Mouse (Mus musculus) embryonic facial prominence, embryonic 10.5 days (tissue): ENCODE results near the gene Trpm5. TPM values are rescaled to one million over a fixed set of nuclear protein-coding genes. Genes with fewer than 3 reads are reported as not detected.

Experiments used
- DNase-seq: peaks from one replicate; pipeline ENCODE4 v3.0.0-alpha.2; 2017; ENCODE audit warnings: low spot score
- H3K27ac ChIP-seq: fragments of 300-500 bp; sonication (generic); replicated peaks from 2 replicates; pipeline ENCODE4 v1.5.1; 2016; ENCODE audit warnings: mild to moderate bottlenecking
- H3K27me3 ChIP-seq: fragments of 300-500 bp; sonication (generic); replicated peaks from 2 replicates; pipeline ENCODE4 v1.6.1; 2016; ENCODE audit warnings: low read depth, mild to moderate bottlenecking; ENCODE audit not compliant: poor library complexity, severe bottlenecking
- H3K36me3 ChIP-seq: fragments of 300-500 bp; sonication (generic); replicated peaks from 2 replicates; pipeline ENCODE4 v1.6.1; 2016; ENCODE audit warnings: mild to moderate bottlenecking, moderate library complexity
- H3K4me1 ChIP-seq: fragments of 300-500 bp; sonication (generic); 2 replicates; pipeline ENCODE4 v1.6.1; 2016
- H3K4me3 ChIP-seq: fragments of 300-500 bp; sonication (generic); 2 replicates; pipeline ENCODE4 v1.5.1; 2016; ENCODE audit warnings: mild to moderate bottlenecking, moderate library complexity
- H3K9me3 ChIP-seq: fragments of 300-500 bp; sonication (generic); 2 replicates; pipeline ENCODE4 v1.6.1; 2016; ENCODE audit warnings: mild to moderate bottlenecking
- WGBS: fragments of 180-500 bp; shearing (Covaris S2); methylation state at CpG from one replicate; pipeline ENCODE4 v1.1.7; 2016; 5-methylcytosine and 5-hydroxymethylcytosine counted together
- polyA plus RNA-seq: library from polyadenylated mRNA; unstranded; fragments of >200 nt; fragmentation: Nextera tagmentation; extraction: Ambion mirVana; gene quantifications from 2 replicates; pipeline ENCODE4 v1.2.1, GENCODE M21; 2016

The Trpm5 gene
- polyA plus RNA-seq, 1 experiment from 2014 or later, result 0.60 TPM

DNA sequence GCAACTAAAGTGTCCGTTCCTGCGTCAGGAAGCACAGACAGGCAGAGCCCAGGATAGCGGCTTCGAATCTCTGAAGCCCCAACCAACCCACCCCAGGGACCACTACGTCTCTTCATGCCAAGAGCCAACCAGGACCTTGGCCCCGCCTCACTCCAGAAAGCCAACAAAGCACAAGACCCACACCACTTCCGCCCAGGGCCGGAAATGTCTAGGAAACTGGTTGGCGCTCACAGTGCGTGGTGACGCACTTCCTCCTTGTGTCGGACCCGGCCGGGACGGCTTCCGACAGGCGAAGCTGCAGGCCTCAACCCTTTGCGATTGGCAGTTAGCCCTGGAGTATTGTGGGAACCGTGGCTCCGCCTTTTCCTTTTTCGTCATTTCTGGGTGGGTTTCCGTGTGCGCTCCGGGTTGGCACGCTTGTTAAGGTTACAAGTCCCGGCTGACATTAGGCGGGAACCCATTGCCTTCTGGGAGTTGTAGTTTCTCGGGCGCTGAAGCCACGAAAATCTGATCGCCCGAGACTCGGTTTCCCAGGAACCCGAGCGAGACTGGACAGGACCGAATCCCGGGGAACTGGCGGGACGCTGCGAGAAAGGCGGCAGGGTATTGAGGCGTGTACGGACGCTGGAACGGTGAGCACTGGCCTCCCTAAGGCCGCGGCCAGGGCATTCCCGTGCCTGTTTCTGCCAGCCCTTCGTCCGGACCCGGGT lies 25.4 kb downstream of the Trpm5 start, which contains the start of gene Tssc4:
Gene Tssc4, plus strand, starts transcription at position 368 of the 710 bp plus-strand sequence.
- peak; percentile 98 for DNase-seq
- Histone ChIP-seq H3K4me1 (peaks cover 29% of the 10 kb centered on the region), H3K36me3 (peaks cover 60% of the 10 kb centered on the region), H3K4me3 (peak within 1 kb of the TSS; percentile 94), H3K27ac (peak within 1 kb of the TSS; percentile 90), H3K27me3 (no peaks in the 10 kb centered on the region), H3K9me3 (no peaks in the 10 kb centered on the region)
- WGBS, result under 1% methylated on average over 51 of the region's 51 CpGs

DNA sequence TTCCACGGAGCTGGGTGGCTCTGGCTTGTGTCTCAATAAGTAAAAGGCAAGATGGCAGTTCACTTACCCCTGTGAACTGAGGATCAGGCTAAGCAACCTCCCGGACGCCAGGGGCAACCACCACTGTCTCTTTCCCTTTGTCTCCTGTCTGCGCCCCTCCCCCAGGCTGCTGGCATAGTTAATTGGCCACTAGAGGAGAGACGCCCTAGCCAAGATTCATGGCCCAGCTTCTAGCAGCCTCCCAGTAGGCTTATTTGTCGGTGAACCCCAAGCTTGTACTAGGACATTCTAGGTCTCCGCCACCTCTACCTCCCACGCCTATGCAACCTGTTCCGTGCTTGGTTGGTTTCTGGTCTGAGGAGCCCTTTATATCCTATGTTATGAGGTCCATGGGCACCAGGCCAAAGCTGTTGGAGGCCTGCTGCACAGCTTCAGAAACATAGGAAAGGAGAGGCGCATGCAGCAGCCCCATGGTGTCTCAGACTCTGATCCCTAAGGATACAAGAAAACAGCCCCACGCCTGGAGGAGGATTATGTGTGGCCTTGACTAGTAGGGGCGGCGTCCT lies 26.0 kb downstream of the Trpm5 start:
- Histone ChIP-seq H3K4me1 (peaks cover 29% of the 10 kb centered on the region), H3K36me3 (peaks cover 66% of the 10 kb centered on the region), H3K4me3 (peak overlapping the region; percentile 94), H3K9me3 (no peaks in the 10 kb centered on the region), H3K27me3 (no peaks in the 10 kb centered on the region), H3K27ac (peak overlapping the region; percentile 90)
- peak; percentile 49 for DNase-seq
- 48% methylated on average over 13 of the region's 13 CpGs for WGBS

DNA sequence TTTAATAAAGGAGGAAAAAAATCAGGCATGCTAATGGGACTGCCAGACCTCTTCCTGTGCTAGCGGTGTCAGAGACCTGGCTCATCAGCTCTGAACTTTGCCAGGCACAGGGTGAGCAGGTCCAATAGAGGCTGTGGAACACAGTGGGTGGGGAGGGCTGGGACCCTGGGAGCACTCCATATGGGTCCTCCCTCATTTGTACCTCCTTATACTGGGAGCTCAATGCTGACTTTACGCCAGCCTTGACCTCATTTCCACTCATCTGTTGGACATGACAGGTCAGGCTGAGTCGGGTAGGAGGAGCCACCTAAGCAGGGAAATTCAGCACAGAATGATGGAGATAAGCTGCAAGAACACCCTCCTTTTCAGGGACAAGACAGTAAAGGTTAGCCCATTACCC lies 26.5 kb downstream of the Trpm5 start:
- peaks cover 29% of the 10 kb centered on the region for H3K4me1 ChIP-seq
- peak overlapping the region; percentile 90 for H3K27ac ChIP-seq
- H3K27me3 ChIP-seq, result no peaks in the 10 kb centered on the region
- no peaks in the 10 kb centered on the region for H3K9me3 ChIP-seq
- peaks cover 71% of the 10 kb centered on the region for H3K36me3 ChIP-seq
- peak overlapping the region; percentile 94 for H3K4me3 ChIP-seq
- 91% methylated on average over 3 of the region's 3 CpGs for WGBS
- no peak for DNase-seq

DNA sequence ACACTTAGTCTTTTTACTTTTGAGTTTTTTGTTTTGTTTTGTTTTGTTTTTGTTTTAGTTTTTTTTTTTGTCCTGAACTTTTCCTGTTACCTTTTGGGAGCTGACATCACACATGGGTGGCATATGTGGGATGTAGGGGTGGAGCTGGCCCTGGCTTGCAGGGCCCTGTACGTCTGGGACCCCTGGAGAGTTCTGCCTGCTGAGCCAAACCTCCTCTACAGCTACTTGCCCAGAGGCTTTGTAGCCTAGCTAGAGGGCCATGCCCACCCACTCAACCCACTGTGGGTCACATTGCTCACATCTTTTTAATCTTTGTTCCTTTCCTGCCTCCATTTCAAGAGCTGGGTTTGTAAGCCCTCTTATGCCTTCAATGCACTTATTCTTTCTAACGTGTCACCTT lies 27.0 kb downstream of the Trpm5 start:
- peaks cover 29% of the 10 kb centered on the region for H3K4me1 ChIP-seq
- no peak for DNase-seq
- 79% methylated on average over 2 of the region's 2 CpGs for WGBS
- no peaks in the 10 kb centered on the region for H3K27me3 ChIP-seq
- no peak overlapping the region; the same call in 1 of the 2 replicates for H3K27ac ChIP-seq
- peaks cover 76% of the 10 kb centered on the region for H3K36me3 ChIP-seq
- no peaks in the 10 kb centered on the region for H3K9me3 ChIP-seq
- H3K4me3 ChIP-seq, result no peak overlapping the region

DNA sequence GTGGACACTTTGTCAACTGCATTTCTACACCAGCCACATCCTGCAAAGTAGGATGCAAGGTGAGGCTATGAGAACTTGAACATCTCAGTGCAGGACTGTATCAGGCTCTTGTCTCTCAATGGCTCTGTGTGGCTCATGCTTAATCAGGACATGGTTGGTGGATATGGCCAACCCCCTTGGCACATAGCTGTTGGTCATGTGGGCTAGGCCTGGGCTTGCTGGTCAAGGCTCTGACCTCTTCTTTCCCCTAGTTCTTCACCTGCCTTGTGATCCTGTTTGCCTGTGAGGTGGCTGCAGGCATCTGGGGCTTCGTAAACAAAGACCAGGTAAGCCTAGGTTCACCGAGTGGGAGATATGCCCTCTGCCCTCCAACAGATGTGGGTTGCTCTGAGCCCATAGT lies 28.8 kb downstream of the Trpm5 start:
- Histone ChIP-seq H3K4me1 (peaks cover 23% of the 10 kb centered on the region), H3K36me3 (peaks cover 82% of the 10 kb centered on the region), H3K27me3 (no peaks in the 10 kb centered on the region), H3K9me3 (no peaks in the 10 kb centered on the region), H3K27ac (no peak overlapping the region), H3K4me3 (no peak overlapping the region)
- WGBS, result 93% methylated on average over 2 of the region's 2 CpGs
- DNase-seq, result no peak

DNA sequence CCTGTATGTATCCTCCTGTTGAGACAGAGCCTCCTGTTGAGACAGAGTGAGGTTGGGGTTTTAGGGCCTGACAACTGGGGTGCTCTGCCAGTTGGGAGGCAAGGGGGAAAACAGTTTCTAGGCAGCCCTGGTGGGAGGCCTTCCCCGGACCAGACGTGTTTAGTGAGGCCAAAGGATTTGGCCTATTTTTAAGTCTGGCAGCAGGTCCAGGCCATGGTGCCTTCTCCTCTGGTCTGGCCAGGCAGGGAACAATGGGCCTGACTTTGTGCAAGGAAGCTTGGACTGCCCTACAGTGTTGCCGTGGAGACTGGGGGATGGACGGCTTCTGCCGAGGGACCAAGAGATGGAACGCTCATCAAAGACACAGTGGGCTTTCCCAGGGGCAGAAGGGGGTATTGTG lies 30.2 kb downstream of the Trpm5 start:
- Histone ChIP-seq H3K36me3 (peaks cover 89% of the 10 kb centered on the region), H3K9me3 (no peaks in the 10 kb centered on the region), H3K27ac (no peak overlapping the region), H3K4me1 (peaks cover 16% of the 10 kb centered on the region), H3K4me3 (no peak overlapping the region), H3K27me3 (no peaks in the 10 kb centered on the region)
- 78% methylated on average over 6 of the region's 6 CpGs for WGBS
- no peak for DNase-seq

DNA sequence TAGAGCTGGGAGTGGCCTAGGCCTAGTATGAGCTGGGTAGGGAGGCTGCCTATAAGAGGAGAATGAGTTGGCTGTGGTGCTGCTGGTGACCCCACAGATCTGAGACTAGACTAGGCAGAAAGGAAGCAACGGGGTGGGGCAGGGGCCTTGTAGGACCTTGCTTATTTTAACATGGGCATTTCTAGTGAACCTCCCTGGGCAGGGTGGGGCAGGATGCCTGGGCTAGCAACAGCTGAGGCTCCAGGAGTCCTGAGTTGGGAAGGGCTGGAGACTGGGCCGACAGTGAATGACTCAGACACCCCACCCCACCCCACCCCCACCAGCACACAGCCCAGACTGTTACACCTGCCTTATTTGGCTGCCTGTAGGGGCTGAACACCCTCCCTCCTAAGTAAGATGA lies 31.7 kb downstream of the Trpm5 start:
- H3K27me3 ChIP-seq, result no peaks in the 10 kb centered on the region
- no peak overlapping the region for H3K4me3 ChIP-seq
- peaks cover 98% of the 10 kb centered on the region for H3K36me3 ChIP-seq
- H3K9me3 ChIP-seq, result no peaks in the 10 kb centered on the region
- no peak overlapping the region for H3K27ac ChIP-seq
- 93% methylated on average over 2 of the region's 2 CpGs for WGBS
- no peak for DNase-seq
- peaks cover 18% of the 10 kb centered on the region for H3K4me1 ChIP-seq

DNA sequence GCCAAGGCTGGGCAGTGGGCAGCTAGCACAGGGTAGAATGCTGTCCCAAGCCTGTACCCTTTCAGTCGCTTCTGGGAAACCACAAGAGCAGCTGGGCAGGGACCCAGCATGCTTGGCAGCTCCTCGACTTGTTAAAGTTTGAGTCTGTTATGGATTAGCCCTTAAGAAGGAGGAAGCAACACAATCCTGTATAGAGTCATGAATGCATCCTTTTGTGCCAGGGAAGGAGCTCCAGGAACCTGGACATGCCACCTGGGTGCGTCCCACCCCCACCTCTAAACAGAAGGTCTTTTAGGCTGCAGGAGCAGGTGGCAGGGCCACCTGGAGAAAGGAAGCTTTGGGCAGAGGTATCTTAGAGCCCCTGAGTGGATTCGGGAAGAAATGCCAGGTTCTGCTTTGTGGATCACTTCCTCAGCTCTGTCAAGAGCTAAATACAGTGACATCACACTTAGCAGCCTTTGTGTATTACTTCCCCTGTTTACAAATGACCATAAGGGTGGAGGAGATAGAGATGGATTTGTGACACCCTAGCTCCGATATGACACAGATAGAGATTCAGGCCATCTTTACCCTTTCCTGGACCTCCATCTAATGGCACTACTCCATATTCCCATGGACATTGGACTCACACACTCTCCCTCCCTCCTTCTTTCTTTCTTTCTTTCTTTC lies 35.1 kb downstream of the Trpm5 start:
- H3K36me3 ChIP-seq, result peaks cover 95% of the 10 kb centered on the region
- H3K4me3 ChIP-seq, result no peak overlapping the region
- H3K9me3 ChIP-seq, result no peaks in the 10 kb centered on the region
- H3K27me3 ChIP-seq, result no peaks in the 10 kb centered on the region
- no peak for DNase-seq
- H3K27ac ChIP-seq, result peak overlapping the region; percentile 51; the same call in 1 of the 2 replicates
- WGBS, result 81% methylated on average over 5 of the region's 5 CpGs
- H3K4me1 ChIP-seq, result peaks cover 42% of the 10 kb centered on the region

DNA sequence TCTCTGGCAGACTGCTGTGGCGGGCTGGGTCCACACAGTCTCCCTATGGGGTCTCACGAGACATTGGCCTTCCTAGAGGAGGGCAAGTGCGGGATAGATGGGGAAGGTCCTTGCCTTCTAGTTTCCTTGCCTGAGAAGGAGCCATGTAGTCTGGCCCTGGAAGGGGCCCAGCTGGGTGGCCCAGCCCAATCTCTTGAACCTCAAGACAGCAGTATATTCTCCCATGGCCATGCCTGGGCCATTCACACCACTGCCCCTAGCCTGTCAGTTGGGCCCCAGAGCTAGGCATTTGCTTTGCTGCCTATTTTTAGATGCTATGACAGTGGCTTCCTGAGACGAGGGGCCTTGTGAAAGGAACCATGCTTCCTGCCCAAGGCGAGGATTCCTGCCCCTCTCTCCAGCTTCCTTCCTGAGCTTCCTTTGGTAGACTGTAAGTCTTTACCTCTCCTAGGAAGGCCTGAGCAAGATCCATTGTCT lies 36.2 kb downstream of the Trpm5 start:
- Histone ChIP-seq H3K4me3 (no peak overlapping the region), H3K27ac (no peak overlapping the region; the same call in 1 of the 2 replicates), H3K27me3 (no peaks in the 10 kb centered on the region), H3K36me3 (peaks cover 85% of the 10 kb centered on the region), H3K4me1 (peaks cover 53% of the 10 kb centered on the region), H3K9me3 (no peaks in the 10 kb centered on the region)
- no peak for DNase-seq
- WGBS, result 69% methylated on average over 5 of the region's 5 CpGs

DNA sequence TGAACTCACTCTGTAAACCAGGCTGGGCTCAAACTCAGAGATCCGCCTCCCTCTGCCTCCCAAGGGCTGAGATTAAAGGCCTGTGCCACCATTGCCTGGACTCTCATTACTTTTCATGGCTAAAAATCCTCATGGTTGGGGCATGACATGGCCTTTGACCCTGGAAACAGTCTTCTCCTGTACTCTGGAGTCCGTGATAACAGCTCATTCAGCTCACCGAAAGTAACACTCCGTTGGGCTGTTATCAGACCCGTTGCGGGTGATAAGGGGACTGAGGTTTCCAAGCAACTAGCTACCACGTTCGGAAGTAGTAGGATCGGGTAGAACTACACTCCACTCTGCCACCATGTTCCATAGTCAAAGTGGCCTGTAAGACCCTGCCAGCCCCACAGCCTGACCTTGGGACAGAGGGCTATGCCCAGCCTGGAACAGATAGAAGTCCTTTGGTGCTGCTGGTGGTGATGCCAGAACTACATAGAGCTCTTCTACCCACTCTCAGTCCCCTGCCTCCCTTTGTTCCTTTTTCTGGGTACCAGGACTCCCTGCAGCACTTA lies 36.7 kb downstream of the Trpm5 start:
- 81% methylated on average over 9 of the region's 9 CpGs for WGBS
- Histone ChIP-seq H3K27me3 (no peaks in the 10 kb centered on the region), H3K4me3 (no peak overlapping the region), H3K36me3 (peaks cover 80% of the 10 kb centered on the region), H3K9me3 (no peaks in the 10 kb centered on the region), H3K27ac (no peak overlapping the region; the same call in 1 of the 2 replicates), H3K4me1 (peaks cover 54% of the 10 kb centered on the region)
- no peak for DNase-seq

DNA sequence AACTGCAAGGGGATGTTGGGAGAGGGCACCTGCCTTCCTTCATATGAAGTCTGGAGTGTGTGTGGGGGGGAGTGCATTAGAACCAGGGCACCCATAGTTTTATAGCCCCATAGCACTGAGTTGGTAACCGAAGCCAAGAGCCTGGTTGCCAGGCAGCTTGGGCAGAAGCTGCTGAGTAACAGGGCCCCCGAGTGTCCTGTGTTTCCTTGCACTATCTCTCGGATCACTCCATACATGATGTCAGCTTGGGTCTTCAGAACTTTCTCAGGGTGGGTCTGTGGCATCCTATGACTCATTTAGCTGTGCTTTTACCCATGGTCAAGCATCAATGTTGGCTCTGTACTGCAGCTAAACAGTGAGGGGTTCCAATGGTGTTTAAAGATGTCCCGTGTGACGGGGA lies 37.4 kb downstream of the Trpm5 start:
- peaks cover 59% of the 10 kb centered on the region for H3K4me1 ChIP-seq
- no peak overlapping the region for H3K27ac ChIP-seq
- 91% methylated on average over 5 of the region's 5 CpGs for WGBS
- H3K27me3 ChIP-seq, result no peaks in the 10 kb centered on the region
- H3K36me3 ChIP-seq, result peaks cover 72% of the 10 kb centered on the region
- H3K9me3 ChIP-seq, result no peaks in the 10 kb centered on the region
- no peak overlapping the region for H3K4me3 ChIP-seq
- no peak for DNase-seq

DNA sequence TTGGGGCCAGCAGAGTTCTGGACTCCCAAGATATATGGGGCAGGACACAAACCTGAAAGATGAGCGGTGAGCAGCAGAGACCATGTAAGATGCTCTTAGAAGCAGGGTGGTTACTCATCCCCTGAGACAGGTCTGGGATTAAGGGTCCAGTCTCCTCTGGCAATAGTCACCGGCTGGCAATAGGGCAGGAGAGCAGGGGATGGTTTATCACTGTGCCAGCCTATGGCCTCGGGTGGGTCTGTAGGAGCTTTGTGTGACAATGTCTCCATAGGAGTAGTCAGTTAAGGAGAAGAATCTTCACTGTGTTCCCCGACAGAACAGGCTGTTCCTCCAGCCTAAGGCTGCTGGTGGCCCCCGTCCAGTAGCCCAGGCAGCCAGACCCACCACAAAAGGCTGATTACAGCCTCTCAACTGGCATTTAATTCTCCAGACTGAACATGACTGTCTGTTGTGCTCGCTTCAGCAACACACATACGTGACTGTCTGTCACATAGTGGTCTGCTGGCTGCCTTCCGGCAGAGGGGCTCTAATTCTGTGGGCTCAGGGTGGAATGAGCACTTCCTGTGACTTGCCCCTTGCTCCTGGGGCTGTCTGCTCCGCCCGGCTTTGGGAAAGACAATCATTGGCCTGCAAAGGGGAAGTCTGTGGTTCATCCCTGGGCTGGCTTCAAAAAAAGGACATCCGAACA lies 38.8 kb downstream of the Trpm5 start:
- H3K4me3 ChIP-seq, result peak overlapping the region; percentile 82; the same call in 1 of the 2 replicates
- peaks cover 62% of the 10 kb centered on the region for H3K4me1 ChIP-seq
- H3K9me3 ChIP-seq, result no peaks in the 10 kb centered on the region
- H3K27ac ChIP-seq, result peak overlapping the region; percentile 36
- H3K27me3 ChIP-seq, result no peaks in the 10 kb centered on the region
- DNase-seq, result no peak
- H3K36me3 ChIP-seq, result peaks cover 59% of the 10 kb centered on the region
- 77% methylated on average over 11 of the region's 11 CpGs for WGBS
